Mouse (Mus musculus): ENCODE results near the gene Sap18b.

DNA sequence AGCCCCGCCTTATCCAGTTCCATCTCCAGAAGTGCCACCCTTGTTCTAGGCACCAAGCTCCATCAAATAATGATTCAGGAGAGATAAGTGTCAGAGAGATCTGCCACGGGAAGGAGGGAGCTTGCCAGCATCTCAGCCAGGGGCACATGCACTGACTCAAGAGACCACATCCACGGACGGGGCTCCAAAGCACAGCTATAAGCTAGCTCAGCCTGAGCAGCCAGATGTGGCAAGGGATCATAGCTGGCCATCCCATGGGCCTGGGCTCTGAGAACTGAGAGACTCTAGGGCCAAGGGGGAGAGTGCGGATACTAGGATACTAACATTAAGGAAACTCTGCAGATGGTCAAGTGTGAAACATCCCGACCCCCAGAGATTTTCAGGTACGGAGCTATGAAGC lies 19.9 kb downstream of the Sap18b start:
- TF ChIP-seq POLR2A (IDR thresholded peaks at IDR 0.05; ENCODE audit: insufficient read length, low read depth) (no peak), MAX (IDR thresholded peaks at IDR 0.05; ENCODE audit: low read depth) (no peak), POLR2AphosphoS2 (IDR thresholded peaks at IDR 0.05; ENCODE audit: insufficient read length, low read depth) (no peak), SRF (IDR thresholded peaks at IDR 0.05; ENCODE audit: control insufficient read depth, insufficient read length, low read depth) (no peak), E2F4 (IDR thresholded peaks at IDR 0.05; ENCODE audit: insufficient read depth) (no peak)
